Mouse (Mus musculus) CH12.LX (cell line): Measurements from ENCODE around the gene Fam19a1. TPM values are rescaled to one million over a fixed set of nuclear protein-coding genes. Genes with fewer than 3 reads are reported as not detected.

Experiments used
- DNase-seq: peaks from one replicate; pipeline ENCODE4 v3.0.0-alpha.2; 2013; ENCODE audit errors: extremely low read depth
- H3K27ac ChIP-seq: 2 replicates; pipeline ENCODE4 v1.5.1; 2012; ENCODE audit warnings: low read depth, mild to moderate bottlenecking, control low read depth, moderate library complexity; ENCODE audit not compliant: insufficient read depth
- H3K27me3 ChIP-seq: replicated peaks from 2 replicates; pipeline ENCODE3; 2012; ENCODE audit warnings: inconsistent platforms
- H3K36me3 ChIP-seq, 2 experiments: replicated peaks in 1 of 2; 2 replicates each; pipeline versions ENCODE3 to v1.6.1; 2012; ENCODE audit warnings: inconsistent platforms in 1 of 2, low read length in 1 of 2, mild to moderate bottlenecking in 1 of 2, mixed read lengths in 1 of 2, moderate library complexity in 1 of 2; ENCODE audit not compliant: control insufficient read depth in 1 of 2, insufficient read depth in 1 of 2
- H3K4me1 ChIP-seq, 2 experiments: 2 replicates each; pipeline ENCODE4 v1.6.1; 2012; ENCODE audit warnings: inconsistent platforms in 1 of 2, moderate library complexity in 1 of 2; ENCODE audit not compliant: insufficient read depth in 2 of 2, control insufficient read depth in 1 of 2
- H3K4me2 ChIP-seq: 2 replicates; pipeline ENCODE4 v1.6.1; 2012; ENCODE audit warnings: low read depth, mild to moderate bottlenecking, control low read depth; ENCODE audit not compliant: poor library complexity, insufficient read depth, severe bottlenecking
- H3K4me3 ChIP-seq, 3 experiments: fragments of 150-350 bp in 1 of 3; sonication (generic) in 1 of 3; replicated peaks in 1 of 3; 2 replicates each; pipeline versions ENCODE3 to v1.5.1; 2011 to 2012; ENCODE audit warnings: low read depth in 2 of 3, low read length in 2 of 3, mild to moderate bottlenecking in 2 of 3, moderate library complexity in 2 of 3, control low read depth in 1 of 3, improper control_type of control experiment in 1 of 3, inconsistent platforms in 1 of 3, mixed read lengths in 1 of 3; ENCODE audit not compliant: poor library complexity in 1 of 3
- H3K79me2 ChIP-seq: replicated peaks from 2 replicates; pipeline ENCODE4 v1.6.1; 2012; ENCODE audit warnings: mild to moderate bottlenecking, moderate library complexity; ENCODE audit not compliant: control insufficient read depth, poor library complexity, insufficient read depth, severe bottlenecking; ENCODE audit errors: extremely low read depth
- H3K9ac ChIP-seq: 2 replicates; pipeline ENCODE4 v1.6.1; 2012; ENCODE audit warnings: low read depth, mild to moderate bottlenecking, control low read depth, moderate library complexity; ENCODE audit not compliant: insufficient read depth
- H3K9me3 ChIP-seq: replicated peaks from 2 replicates; pipeline ENCODE3; 2012; ENCODE audit warnings: low read length, inconsistent platforms, mixed read lengths
- CHD2 ChIP-seq: IDR thresholded peaks from 2 replicates; pipeline ENCODE4 v1.6.1; 2011; ENCODE audit warnings: low read length, improper control_type of control experiment
- CTCF ChIP-seq, 2 experiments: IDR thresholded peaks in 1 of 2; conservative IDR thresholded peaks in 1 of 2; 2 replicates each; pipeline ENCODE4 v1.5.1; 2011 to 2012; ENCODE audit warnings: low read depth in 2 of 2, low read length in 2 of 2, improper control_type of control experiment in 1 of 2, inconsistent platforms in 1 of 2, mild to moderate bottlenecking in 1 of 2, moderate library complexity in 1 of 2
- E2F4 ChIP-seq: IDR thresholded peaks from 2 replicates; pipeline ENCODE4 v1.6.1; 2011; ENCODE audit warnings: low read depth, low read length, improper control_type of control experiment; ENCODE audit not compliant: insufficient replicate concordance
- ELF1 ChIP-seq: IDR thresholded peaks from 2 replicates; pipeline ENCODE4 v1.6.1; 2014; ENCODE audit warnings: low read depth, mild to moderate bottlenecking, inconsistent platforms, low read length, improper control_type of control experiment
- EP300 ChIP-seq: IDR thresholded peaks from 2 replicates; pipeline ENCODE4 v1.6.1; 2011; ENCODE audit warnings: low read length, improper control_type of control experiment
- ETS1 ChIP-seq: conservative IDR thresholded peaks from 2 replicates; pipeline ENCODE4 v1.6.1; 2012; ENCODE audit warnings: low read depth, mild to moderate bottlenecking, inconsistent platforms, low read length, improper control_type of control experiment, moderate library complexity
- GABPA ChIP-seq: IDR thresholded peaks from 2 replicates; pipeline ENCODE4 v1.6.1; 2012; ENCODE audit warnings: low read depth, low read length, improper control_type of control experiment, inconsistent platforms; ENCODE audit not compliant: insufficient replicate concordance
- HCFC1 ChIP-seq: IDR thresholded peaks from 2 replicates; pipeline ENCODE4 v1.6.1; 2012; ENCODE audit warnings: low read depth, mild to moderate bottlenecking, inconsistent platforms, low read length, improper control_type of control experiment
- IRF4 ChIP-seq: IDR thresholded peaks from 2 replicates; pipeline ENCODE4 v1.6.1; 2014; ENCODE audit warnings: low read depth, mild to moderate bottlenecking, inconsistent platforms, low read length, improper control_type of control experiment
- KAT2A ChIP-seq: IDR thresholded peaks from 2 replicates; pipeline ENCODE4 v1.6.1; 2012; ENCODE audit warnings: low read length, improper control_type of control experiment, inconsistent platforms; ENCODE audit not compliant: insufficient replicate concordance
- MAFK ChIP-seq: IDR thresholded peaks from 2 replicates; pipeline ENCODE4 v1.6.1; 2011; ENCODE audit warnings: low read length, improper control_type of control experiment; ENCODE audit not compliant: insufficient replicate concordance
- MAZ ChIP-seq: IDR thresholded peaks from 2 replicates; pipeline ENCODE4 v1.6.1; 2012; ENCODE audit warnings: low read depth, mild to moderate bottlenecking, inconsistent platforms, low read length, improper control_type of control experiment, moderate library complexity
- MXI1 ChIP-seq: IDR thresholded peaks from 2 replicates; pipeline ENCODE4 v1.6.1; 2011; ENCODE audit warnings: mild to moderate bottlenecking, low read depth, low read length, improper control_type of control experiment
- MYC ChIP-seq: IDR thresholded peaks from 2 replicates; pipeline ENCODE4 v1.6.1; 2011; ENCODE audit warnings: low read depth, mild to moderate bottlenecking, improper control_type of control experiment, low read length
- NRF1 ChIP-seq: IDR thresholded peaks from 2 replicates; pipeline ENCODE4 v1.6.1; 2014; ENCODE audit warnings: low read depth, mild to moderate bottlenecking, inconsistent platforms, low read length, improper control_type of control experiment, moderate library complexity
- PAX5 ChIP-seq: IDR thresholded peaks from 2 replicates; pipeline ENCODE4 v1.6.1; 2012; ENCODE audit warnings: low read length, inconsistent platforms, mixed read lengths
- POLR2AphosphoS2 ChIP-seq: IDR thresholded peaks from 2 replicates; pipeline ENCODE4 v1.6.1; 2011; ENCODE audit warnings: low read depth, low read length, improper control_type of control experiment
- RAD21 ChIP-seq: IDR thresholded peaks from 2 replicates; pipeline ENCODE4 v1.6.1; 2011; ENCODE audit warnings: low read depth, mild to moderate bottlenecking, low read length, improper control_type of control experiment, moderate library complexity
- RCOR1 ChIP-seq: conservative IDR thresholded peaks from 2 replicates; pipeline ENCODE4 v1.6.1; 2012; ENCODE audit warnings: low read depth, mild to moderate bottlenecking, inconsistent platforms, low read length, improper control_type of control experiment
- SMC3 ChIP-seq: IDR thresholded peaks from 2 replicates; pipeline ENCODE4 v1.6.1; 2011; ENCODE audit warnings: low read depth, low read length, improper control_type of control experiment
- TBP ChIP-seq: conservative IDR thresholded peaks from 2 replicates; pipeline ENCODE4 v1.6.1; 2011; ENCODE audit warnings: low read depth, low read length, improper control_type of control experiment
- TCF12 ChIP-seq: IDR thresholded peaks from 2 replicates; pipeline ENCODE4 v1.6.1; 2014; ENCODE audit warnings: low read depth, mild to moderate bottlenecking, inconsistent platforms, low read length, improper control_type of control experiment
- UBTF ChIP-seq: IDR thresholded peaks from 2 replicates; pipeline ENCODE4 v1.6.1; 2012; ENCODE audit warnings: low read depth, mild to moderate bottlenecking, inconsistent platforms, low read length, improper control_type of control experiment, moderate library complexity
- USF1 ChIP-seq: IDR thresholded peaks from 2 replicates; pipeline ENCODE4 v1.6.1; 2014; ENCODE audit warnings: low read depth, mild to moderate bottlenecking, inconsistent platforms, low read length, improper control_type of control experiment
- USF2 ChIP-seq: conservative IDR thresholded peaks from 2 replicates; pipeline ENCODE4 v1.6.1; 2011; ENCODE audit warnings: low read depth, low read length, improper control_type of control experiment
- ZKSCAN1 ChIP-seq: IDR thresholded peaks from 2 replicates; pipeline ENCODE4 v1.6.1; 2012; ENCODE audit warnings: low read depth, inconsistent platforms, low read length, improper control_type of control experiment, borderline replicate concordance
- ZMIZ1 ChIP-seq: IDR thresholded peaks from 2 replicates; pipeline ENCODE4 v1.6.1; 2012; ENCODE audit warnings: low read depth, mild to moderate bottlenecking, inconsistent platforms, low read length, improper control_type of control experiment
- ZNF384 ChIP-seq: IDR thresholded peaks from 2 replicates; pipeline ENCODE4 v1.6.1; 2012; ENCODE audit warnings: low read depth, low read length, improper control_type of control experiment, inconsistent platforms
- dilution Hi-C: fragments of 300-500 bp; cut with MboI; formaldehyde crosslinking; loops from 2 replicates; pipeline ENCODE4 v1.14.3; 2020; ENCODE audit warnings: low sequenced_read_pairs; ENCODE audit not compliant: extremely low pct_unique_long_range_greater_than_20kb, extremely low pct_ligation_motif_present
- in situ Hi-C: fragments of 300-500 bp; cut with MboI; formaldehyde crosslinking; loops from 3 replicates; pipeline ENCODE4 v1.14.3; 2019; ENCODE audit warnings: low sequenced_read_pairs, low pct_ligation_motif_present, low pct_unique_long_range_greater_than_20kb, mixed read lengths
- polyA plus RNA-seq: library from polyadenylated mRNA; unstranded; fragments of >175 nt; gene quantifications from 2 replicates; pipeline ENCODE4 v1.2.1, GENCODE M21; 2012; ENCODE audit warnings: low read depth; ENCODE audit not compliant: insufficient read length
- total RNA-seq, 2 experiments: library from RNA; depleted of rRNA; stranded (reverse); fragments of 300-350 nt in 1 of 2; fragments of >200 nt in 1 of 2; gene quantifications; 2 replicates each; pipeline ENCODE4 v1.2.3; 2012 to 2014

The Fam19a1 gene
- total and polyA plus RNA-seq, 3 experiments = 0.08 TPM; not detected in 2

DNA sequence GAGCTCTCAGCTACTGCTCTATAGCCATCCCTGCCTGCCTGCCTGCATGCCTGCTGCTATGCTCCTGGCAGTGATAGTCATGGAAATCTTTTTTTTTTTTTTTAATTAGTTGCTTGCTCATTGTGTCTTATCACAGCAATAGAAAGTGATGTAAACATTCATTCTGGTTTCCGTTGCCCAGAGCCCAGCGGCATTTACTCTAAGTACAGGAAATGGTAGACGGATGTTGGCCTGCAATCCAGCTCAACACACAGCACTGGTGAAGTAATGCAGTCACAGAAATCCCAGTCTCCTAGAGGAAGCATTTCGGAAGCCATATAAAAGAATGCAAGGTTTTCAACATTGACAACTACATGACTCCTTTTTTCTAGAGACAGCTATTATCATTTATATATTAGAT, 153.5 kb downstream of the Fam19a1 start:
- no peak overlapping the region for H3K27ac ChIP-seq
- H3K4me3 ChIP-seq = no peak overlapping the region
- no peak for DNase-seq
- TF ChIP-seq ZKSCAN1 = no peak
- no peak for TF ChIP-seq ETS1
- TF ChIP-seq E2F4 = no peak
- TF ChIP-seq CHD2 = no peak
- TF ChIP-seq TBP = no peak
- no peak for TF ChIP-seq ZNF384
- no peak for TF ChIP-seq USF2
- TF ChIP-seq USF1 = no peak
- TF ChIP-seq UBTF = no peak
- no peak for TF ChIP-seq RCOR1
- TF ChIP-seq KAT2A = no peak
- no peak for TF ChIP-seq CTCF (conservative IDR thresholded peaks at IDR 0.05 in 1 of 2, IDR thresholded peaks at IDR 0.05 in 1 of 2; ENCODE audit: low read depth in 2 of 2, low read length in 2 of 2)
- TF ChIP-seq RAD21 = no peak
- no peak for TF ChIP-seq TCF12
- no peak for TF ChIP-seq ZMIZ1
- TF ChIP-seq EP300 = no peak
- TF ChIP-seq ELF1 = no peak
- no peak for TF ChIP-seq MYC
- no peak for TF ChIP-seq MAFK
- TF ChIP-seq NRF1 = no peak
- no peak overlapping the region for H3K4me2 ChIP-seq
- H3K27me3 ChIP-seq = no peaks in the 10 kb centered on the region
- H3K9me3 ChIP-seq = peaks cover 2% of the 10 kb centered on the region
- no peak overlapping the region for H3K9ac ChIP-seq
- no peaks in the 10 kb centered on the region for H3K36me3 ChIP-seq
- H3K79me2 ChIP-seq = no peaks in the 10 kb centered on the region
- in situ Hi-C loops (no loop called here), dilution Hi-C loops (no loop called here)
- no peaks in the 10 kb centered on the region for H3K4me1 ChIP-seq

DNA sequence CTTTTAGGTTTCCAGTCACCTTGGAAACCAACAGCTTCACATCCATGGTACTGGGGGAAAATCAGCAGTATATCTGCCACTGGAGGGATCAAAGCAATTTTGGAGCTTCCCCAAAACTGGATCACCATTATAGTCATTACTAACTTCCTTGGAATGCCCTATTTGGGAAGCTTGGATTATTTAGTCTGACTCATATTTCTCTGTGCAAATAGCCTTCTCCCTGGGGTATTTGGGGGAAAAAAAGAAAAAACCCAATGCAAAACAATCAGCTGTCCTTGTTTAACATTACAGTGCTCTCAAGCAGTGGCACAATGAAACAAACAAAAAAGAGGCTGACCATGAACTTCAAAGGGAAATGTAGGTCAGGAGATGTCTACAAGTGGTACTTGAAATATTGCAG, 155.8 kb downstream of the Fam19a1 start:
- in situ Hi-C loops (no loop called here), dilution Hi-C loops (no loop called here)
- Histone ChIP-seq H3K9me3 (peaks cover 2% of the 10 kb centered on the region), H3K4me1 (no peaks in the 10 kb centered on the region), H3K9ac (no peak overlapping the region), H3K27me3 (no peaks in the 10 kb centered on the region), H3K4me3 (no peak overlapping the region), H3K4me2 (no peak overlapping the region), H3K36me3 (no peaks in the 10 kb centered on the region), H3K27ac (no peak overlapping the region), H3K79me2 (no peaks in the 10 kb centered on the region)
- no peak for TF ChIP-seq MAFK
- no peak for TF ChIP-seq SMC3
- no peak for TF ChIP-seq POLR2AphosphoS2
- no peak for TF ChIP-seq HCFC1
- TF ChIP-seq USF2 = no peak
- no peak for TF ChIP-seq ZKSCAN1
- TF ChIP-seq ELF1 = no peak
- TF ChIP-seq IRF4 = no peak
- no peak for TF ChIP-seq MAZ
- no peak for TF ChIP-seq GABPA
- no peak for TF ChIP-seq EP300
- no peak for TF ChIP-seq PAX5
- TF ChIP-seq CTCF (conservative IDR thresholded peaks at IDR 0.05 in 1 of 2, IDR thresholded peaks at IDR 0.05 in 1 of 2; ENCODE audit: low read depth in 2 of 2, low read length in 2 of 2) = no peak
- no peak for TF ChIP-seq KAT2A
- no peak for TF ChIP-seq RCOR1
- TF ChIP-seq E2F4 = no peak
- TF ChIP-seq MXI1 = no peak
- no peak for TF ChIP-seq ZNF384
- TF ChIP-seq RAD21 = no peak
- TF ChIP-seq TBP = no peak
- no peak for DNase-seq
